Mouse (Mus musculus): Measurements from ENCODE around the gene Ptger3. TPM values are rescaled to one million over a fixed set of nuclear protein-coding genes. Genes with fewer than 3 reads are reported as not detected.

Gene Ptger3
- polyA plus RNA-seq, 1 experiment from 2014 or later, result 2.0 TPM

DNA sequence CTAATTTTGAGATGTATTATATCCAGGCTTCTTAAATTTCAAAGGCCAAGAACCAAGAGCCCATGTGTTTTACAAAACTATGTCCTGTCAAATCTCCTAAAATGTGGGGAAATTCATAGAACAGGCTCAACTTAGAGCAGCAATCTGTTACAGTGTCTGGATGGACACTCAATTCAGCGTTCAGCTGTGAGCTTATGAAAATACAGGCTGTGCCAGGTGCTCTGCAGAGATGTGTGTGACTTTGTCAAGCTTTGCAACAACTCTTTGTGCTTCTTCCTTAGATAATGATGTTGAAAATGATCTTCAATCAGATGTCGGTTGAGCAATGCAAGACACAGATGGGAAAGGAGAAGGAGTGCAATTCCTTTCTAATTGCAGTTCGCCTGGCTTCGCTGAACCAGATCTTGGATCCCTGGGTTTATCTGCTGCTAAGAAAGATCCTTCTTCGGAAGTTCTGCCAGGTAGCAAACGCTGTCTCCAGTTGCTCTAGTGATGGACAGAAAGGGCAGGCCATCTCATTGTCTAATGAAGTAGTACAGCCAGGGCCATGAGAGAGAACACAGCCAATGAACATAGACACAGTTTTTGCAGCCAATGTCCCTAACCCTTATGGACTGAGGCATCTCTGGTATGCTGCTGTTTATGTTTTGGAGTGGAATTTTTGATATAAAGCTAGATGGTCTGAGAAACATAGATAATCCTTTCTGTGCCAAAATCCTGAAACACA is 38.2 kb downstream of the Ptger3 start:
- H3K36me3 ChIP-seq (replicated peaks; ENCODE audit: control insufficient read depth, insufficient read depth, low read depth, low read length), result no peaks in the 10 kb centered on the region
- no peak overlapping the region for H3K9ac ChIP-seq (replicated peaks; ENCODE audit: low read length)
- no peaks in the 10 kb centered on the region for H3K9me3 ChIP-seq (replicated peaks; ENCODE audit: control insufficient read depth, low read length)
- no peak for DNase-seq (ENCODE audit: low spot score)
- ATAC-seq (replicated peaks; ENCODE audit: insufficient number of reproducible peaks, low FRiP score, low TSS enrichment, low read depth), result no peak
- no peak overlapping the region for H3K27ac ChIP-seq (replicated peaks; ENCODE audit: low read depth, low read length)
- no peaks in the 10 kb centered on the region for H3K27me3 ChIP-seq (ENCODE audit: control insufficient read depth, insufficient read depth, low read length)
- H3K4me2 ChIP-seq (ENCODE audit: low read depth, low read length), result no peak overlapping the region
- H3K4me3 ChIP-seq (ENCODE audit: low read depth, low read length), result no peak overlapping the region
- 79% methylated on average over 6 of the region's 6 CpGs for WGBS
- no peaks in the 10 kb centered on the region for H3K4me1 ChIP-seq (ENCODE audit: control insufficient read depth, insufficient read depth, low read length)

- no peaks in the 10 kb centered on the region for H3K4me1 ChIP-seq (ENCODE audit: control insufficient read depth, insufficient read depth, low read length)
- no peaks in the 10 kb centered on the region for H3K36me3 ChIP-seq (replicated peaks; ENCODE audit: control insufficient read depth, insufficient read depth, low read depth, low read length)
- H3K4me2 ChIP-seq (ENCODE audit: low read depth, low read length), result no peak overlapping the region
- H3K27ac ChIP-seq (replicated peaks; ENCODE audit: low read depth, low read length), result no peak overlapping the region
- DNase-seq (ENCODE audit: low spot score) (no peak), ATAC-seq (replicated peaks; ENCODE audit: insufficient number of reproducible peaks, low FRiP score, low TSS enrichment, low read depth) (no peak)
- H3K4me3 ChIP-seq (ENCODE audit: low read depth, low read length), result no peak overlapping the region
- no peak overlapping the region for H3K9ac ChIP-seq (replicated peaks; ENCODE audit: low read length)
- H3K27me3 ChIP-seq (ENCODE audit: control insufficient read depth, insufficient read depth, low read length), result no peaks in the 10 kb centered on the region
- no peaks in the 10 kb centered on the region for H3K9me3 ChIP-seq (replicated peaks; ENCODE audit: control insufficient read depth, low read length)
Measured at GRCm38 (mm10) chr3:157605411-157605740, 38.7 kb downstream of the Ptger3 start.

DNA sequence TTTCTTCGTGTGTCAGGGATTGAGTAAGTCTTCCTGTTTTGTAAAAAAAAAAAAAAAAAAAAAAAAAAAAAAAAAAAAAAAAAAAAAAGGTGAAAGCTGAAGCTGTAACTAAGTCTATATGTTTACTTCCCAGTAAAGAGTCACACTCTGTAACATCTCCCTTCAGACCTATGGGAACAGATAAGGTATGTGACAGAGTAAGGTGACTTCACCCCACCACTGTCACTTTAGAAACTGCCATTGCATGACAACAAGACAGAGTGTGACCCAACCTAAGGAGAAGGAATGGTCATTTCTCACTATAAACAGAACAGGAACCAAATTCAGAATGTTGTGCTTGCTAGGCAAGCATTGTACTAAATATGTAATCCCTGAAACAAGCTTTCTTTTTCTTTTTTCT is 46.9 kb downstream of the Ptger3 start:
- no peak for DNase-seq (ENCODE audit: low spot score)
- H3K4me1 ChIP-seq (ENCODE audit: control insufficient read depth, insufficient read depth, low read length), result no peaks in the 10 kb centered on the region
- no peaks in the 10 kb centered on the region for H3K27me3 ChIP-seq (ENCODE audit: control insufficient read depth, insufficient read depth, low read length)
- no peak overlapping the region for H3K27ac ChIP-seq (replicated peaks; ENCODE audit: low read depth, low read length)
- H3K9ac ChIP-seq (replicated peaks; ENCODE audit: low read length), result no peak overlapping the region
- WGBS, result 50% methylated on average over 1 of the region's 1 CpGs
- H3K36me3 ChIP-seq (replicated peaks; ENCODE audit: control insufficient read depth, insufficient read depth, low read depth, low read length), result no peaks in the 10 kb centered on the region
- H3K9me3 ChIP-seq (replicated peaks; ENCODE audit: control insufficient read depth, low read length), result no peaks in the 10 kb centered on the region
- no peak for ATAC-seq (replicated peaks; ENCODE audit: insufficient number of reproducible peaks, low FRiP score, low TSS enrichment, low read depth)
- H3K4me3 ChIP-seq (ENCODE audit: low read depth, low read length), result no peak overlapping the region
- no peak overlapping the region for H3K4me2 ChIP-seq (ENCODE audit: low read depth, low read length)

GRCm38 (mm10) chr3:157616949-157617348 is 50.3 kb downstream of the Ptger3 start:
- Histone ChIP-seq H3K4me3 (ENCODE audit: low read depth, low read length) (no peak overlapping the region), H3K36me3 (replicated peaks; ENCODE audit: control insufficient read depth, insufficient read depth, low read depth, low read length) (no peaks in the 10 kb centered on the region), H3K27me3 (ENCODE audit: control insufficient read depth, insufficient read depth, low read length) (no peaks in the 10 kb centered on the region), H3K27ac (replicated peaks; ENCODE audit: low read depth, low read length) (no peak overlapping the region), H3K9ac (replicated peaks; ENCODE audit: low read length) (no peak overlapping the region), H3K4me2 (ENCODE audit: low read depth, low read length) (no peak overlapping the region), H3K4me1 (ENCODE audit: control insufficient read depth, insufficient read depth, low read length) (no peaks in the 10 kb centered on the region), H3K9me3 (replicated peaks; ENCODE audit: control insufficient read depth, low read length) (no peaks in the 10 kb centered on the region)
- DNase-seq (ENCODE audit: low spot score) (no peak), ATAC-seq (replicated peaks; ENCODE audit: insufficient number of reproducible peaks, low FRiP score, low TSS enrichment, low read depth) (no peak)

DNA sequence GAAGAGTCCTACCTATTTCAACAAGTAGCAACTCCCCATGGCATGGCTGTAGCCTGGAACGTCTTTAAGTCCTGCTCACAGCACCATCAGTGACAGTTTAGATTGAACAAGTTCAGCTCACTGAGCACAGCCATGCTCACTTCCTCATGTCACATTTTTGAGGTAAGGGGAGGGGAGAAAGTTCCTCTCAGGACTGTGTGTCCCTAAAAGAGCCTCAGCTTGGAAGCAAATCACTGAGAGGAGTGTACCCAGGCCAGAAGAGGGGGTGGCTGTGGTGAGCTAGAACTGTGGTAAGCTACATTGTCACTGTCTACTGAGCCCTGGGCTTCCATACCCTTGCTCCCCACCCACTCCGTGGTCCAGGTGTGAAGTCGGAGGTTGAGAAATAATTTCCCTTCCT is 60.7 kb downstream of the Ptger3 start:
- no peak overlapping the region for H3K27ac ChIP-seq (replicated peaks; ENCODE audit: low read depth, low read length)
- no peak overlapping the region for H3K4me3 ChIP-seq (ENCODE audit: low read depth, low read length)
- no peak for DNase-seq (ENCODE audit: low spot score)
- no peaks in the 10 kb centered on the region for H3K27me3 ChIP-seq (ENCODE audit: control insufficient read depth, insufficient read depth, low read length)
- no peak for ATAC-seq (replicated peaks; ENCODE audit: insufficient number of reproducible peaks, low FRiP score, low TSS enrichment, low read depth)
- no peak overlapping the region for H3K4me2 ChIP-seq (ENCODE audit: low read depth, low read length)
- no peaks in the 10 kb centered on the region for H3K36me3 ChIP-seq (replicated peaks; ENCODE audit: control insufficient read depth, insufficient read depth, low read depth, low read length)
- H3K9ac ChIP-seq (replicated peaks; ENCODE audit: low read length), result no peak overlapping the region
- 81% methylated on average over 3 of the region's 3 CpGs for WGBS
- H3K4me1 ChIP-seq (ENCODE audit: control insufficient read depth, insufficient read depth, low read length), result no peaks in the 10 kb centered on the region
- H3K9me3 ChIP-seq (replicated peaks; ENCODE audit: control insufficient read depth, low read length), result no peaks in the 10 kb centered on the region

GRCm38 (mm10) chr3:157630671-157631070 is 64.0 kb downstream of the Ptger3 start:
- WGBS, result 77% methylated on average over 5 of the region's 5 CpGs
- Histone ChIP-seq H3K27me3 (ENCODE audit: control insufficient read depth, insufficient read depth, low read length) (no peaks in the 10 kb centered on the region), H3K36me3 (replicated peaks; ENCODE audit: control insufficient read depth, insufficient read depth, low read depth, low read length) (no peaks in the 10 kb centered on the region), H3K9me3 (replicated peaks; ENCODE audit: control insufficient read depth, low read length) (no peaks in the 10 kb centered on the region), H3K4me1 (ENCODE audit: control insufficient read depth, insufficient read depth, low read length) (no peaks in the 10 kb centered on the region), H3K4me3 (ENCODE audit: low read depth, low read length) (no peak overlapping the region), H3K27ac (replicated peaks; ENCODE audit: low read depth, low read length) (no peak overlapping the region), H3K4me2 (ENCODE audit: low read depth, low read length) (no peak overlapping the region), H3K9ac (replicated peaks; ENCODE audit: low read length) (no peak overlapping the region)
- ATAC-seq (replicated peaks; ENCODE audit: insufficient number of reproducible peaks, low FRiP score, low TSS enrichment, low read depth) (no peak), DNase-seq (ENCODE audit: low spot score) (no peak)

GRCm38 (mm10) chr3:157631383-157631782 is 64.7 kb downstream of the Ptger3 start:
- 70% methylated on average over 2 of the region's 2 CpGs for WGBS
- no peak overlapping the region for H3K4me2 ChIP-seq (ENCODE audit: low read depth, low read length)
- ATAC-seq (replicated peaks; ENCODE audit: insufficient number of reproducible peaks, low FRiP score, low TSS enrichment, low read depth) (no peak), DNase-seq (ENCODE audit: low spot score) (no peak)
- H3K9me3 ChIP-seq (replicated peaks; ENCODE audit: control insufficient read depth, low read length), result no peaks in the 10 kb centered on the region
- no peak overlapping the region for H3K9ac ChIP-seq (replicated peaks; ENCODE audit: low read length)
- H3K27me3 ChIP-seq (ENCODE audit: control insufficient read depth, insufficient read depth, low read length), result no peaks in the 10 kb centered on the region
- no peak overlapping the region for H3K4me3 ChIP-seq (ENCODE audit: low read depth, low read length)
- no peak overlapping the region for H3K27ac ChIP-seq (replicated peaks; ENCODE audit: low read depth, low read length)
- no peaks in the 10 kb centered on the region for H3K4me1 ChIP-seq (ENCODE audit: control insufficient read depth, insufficient read depth, low read length)
- H3K36me3 ChIP-seq (replicated peaks; ENCODE audit: control insufficient read depth, insufficient read depth, low read depth, low read length), result no peaks in the 10 kb centered on the region

DNA sequence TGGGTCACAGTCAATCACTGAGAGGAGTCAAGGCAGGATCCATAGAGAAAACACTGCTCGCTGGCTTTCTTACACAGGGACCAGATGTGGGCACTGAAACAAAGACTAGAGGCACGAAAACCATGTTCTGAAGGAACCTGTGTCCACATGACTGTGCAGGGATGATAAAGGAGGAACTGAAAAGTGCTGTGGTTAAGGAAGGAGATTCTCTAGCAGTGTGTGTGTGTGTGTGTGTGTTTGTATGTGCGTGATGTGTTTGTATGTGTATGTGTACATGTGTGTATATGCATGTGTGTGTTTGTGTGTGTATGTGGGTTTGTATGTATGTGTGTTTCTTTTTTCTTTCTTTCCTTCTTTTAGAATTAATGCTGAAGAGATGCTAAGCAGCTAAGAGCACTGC is 67.7 kb downstream of the Ptger3 start:
- WGBS, result 81% methylated on average over 3 of the region's 3 CpGs
- no peaks in the 10 kb centered on the region for H3K9me3 ChIP-seq (replicated peaks; ENCODE audit: control insufficient read depth, low read length)

More for the DNA sequence above, 67.7 kb downstream of the Ptger3 start:
- Histone ChIP-seq H3K4me1 (ENCODE audit: control insufficient read depth, insufficient read depth, low read length) (no peaks in the 10 kb centered on the region), H3K4me2 (ENCODE audit: low read depth, low read length) (no peak overlapping the region), H3K27ac (replicated peaks; ENCODE audit: low read depth, low read length) (no peak overlapping the region), H3K9ac (replicated peaks; ENCODE audit: low read length) (no peak overlapping the region), H3K36me3 (replicated peaks; ENCODE audit: control insufficient read depth, insufficient read depth, low read depth, low read length) (no peaks in the 10 kb centered on the region), H3K4me3 (ENCODE audit: low read depth, low read length) (no peak overlapping the region), H3K27me3 (ENCODE audit: control insufficient read depth, insufficient read depth, low read length) (no peaks in the 10 kb centered on the region)
- DNase-seq (ENCODE audit: low spot score) (no peak), ATAC-seq (replicated peaks; ENCODE audit: insufficient number of reproducible peaks, low FRiP score, low TSS enrichment, low read depth) (no peak)

All from embryonic facial prominence, embryonic 11.5 days (tissue).